Mouse (Mus musculus) left cerebral cortex, adult 18-20 months (tissue): ENCODE results near the gene Proser3. TPM values are rescaled to one million over a fixed set of nuclear protein-coding genes. Genes with fewer than 3 reads are reported as not detected.

ENCODE experiments used
- DNase-seq, 2 experiments: peaks; one replicate each; pipeline ENCODE4 v3.0.0; 2021 to 2022; ENCODE audit warnings: low spot score in 2 of 2, mixed read lengths in 1 of 2
- long read RNA-seq, 2 experiments: library from polyadenylated mRNA; stranded (forward); transcript quantifications; one replicate each; pipeline ENCODE4 v2.0.0; 2021
- total RNA-seq, 2 experiments: library from RNA; stranded (reverse); gene quantifications; 2 replicates each; pipeline ENCODE4 v1.2.3; 2021

Proser3 gene
- 1 to 10 TPM; 3.8 TPM for total RNA-seq
- long read RNA-seq, experiment 1, partial matches to known transcripts: 2 of 6 reads
- long read RNA-seq, experiment 1, other reads (novel, unspliced or antisense): 3 of 6 reads
- long read RNA-seq, experiment 2, partial matches to known transcripts: 2 of 2 reads
- long read RNA-seq, experiment 2, other reads (novel, unspliced or antisense): 0 of 2 reads

GRCm38 (mm10) chr7:30552102-30553020 is at the start of gene Proser3, which contains the start of gene Hspb6:
Proser3 (minus strand) TSS chr7:30552299.
Hspb6 (plus strand) TSS chr7:30552178.
- DNase-seq: peak; percentile 92 to 97

- no peak for DNase-seq
Measured at GRCm38 (mm10) chr7:30600651-30601050, 48.6 kb upstream of the Proser3 start.

- peak; percentile 90 to 93 for DNase-seq
Measured at GRCm38 (mm10) chr7:30599933-30600353, 47.8 kb upstream of the Proser3 start.

- DNase-seq: no peak
Measured at GRCm38 (mm10) chr7:30598786-30599185, 46.7 kb upstream of the Proser3 start, which contains the start of gene Zbtb32. Zbtb32 (minus strand) TSS chr7:30598909.

GRCm38 (mm10) chr7:30596811-30597210 is 44.7 kb upstream of the Proser3 start:
- no peak for DNase-seq

GRCm38 (mm10) chr7:30596093-30596492 is 44.0 kb upstream of the Proser3 start:
- no peak for DNase-seq

GRCm38 (mm10) chr7:30594510-30595024 is 42.5 kb upstream of the Proser3 start:
- no peak for DNase-seq

- no peak for DNase-seq
Measured at GRCm38 (mm10) chr7:30593579-30594509, 41.7 kb upstream of the Proser3 start.

- DNase-seq: no peak
Measured at GRCm38 (mm10) chr7:30592772-30593423, 40.8 kb upstream of the Proser3 start.

- DNase-seq: no peak
Measured at GRCm38 (mm10) chr7:30591605-30591951, 39.5 kb upstream of the Proser3 start.

- DNase-seq: no peak
Measured at GRCm38 (mm10) chr7:30590927-30591604, 39.0 kb upstream of the Proser3 start.

- peak; percentile 81 to 84 for DNase-seq
Measured at GRCm38 (mm10) chr7:30589435-30590301, 37.6 kb upstream of the Proser3 start.

- peak; percentile 91 to 98 for DNase-seq
Measured at GRCm38 (mm10) chr7:30588676-30589434, 36.8 kb upstream of the Proser3 start, which contains the start of gene Kmt2b. Kmt2b (minus strand) TSS chr7:30588726.

- DNase-seq: peak in 1 of 2 experiments; percentile 58
Measured at GRCm38 (mm10) chr7:30587842-30588667, 36.0 kb upstream of the Proser3 start.

GRCm38 (mm10) chr7:30586455-30587020 is 34.4 kb upstream of the Proser3 start:
- DNase-seq: no peak

GRCm38 (mm10) chr7:30585170-30585569 is 33.1 kb upstream of the Proser3 start:
- DNase-seq: no peak

- no peak for DNase-seq
Measured at GRCm38 (mm10) chr7:30584339-30584738, 32.2 kb upstream of the Proser3 start.
